In genomic region chr1:136414798-136415755, GRCm38 (mm10) we compare ENCODE assay signal across 8 mouse cellular contexts. TPM values are rescaled to one million over a fixed set of nuclear protein-coding genes. Genes with fewer than 3 reads are reported as not detected.
DNase-seq lines count a peak whose midpoint lies in the region; ATAC-seq and TF ChIP-seq lines count a peak whose summit lies in the region.

Ddx59 (plus strand) TSS chr1:136415271.

- peak within 1 kb of the TSS; percentile 99 for H3K27ac ChIP-seq in bone marrow, adult 2 months (ENCODE audit: control insufficient read depth, insufficient read depth, low read depth, low read length, poor library complexity)
- peak within 1 kb of the TSS; percentile 100 for H3K27ac ChIP-seq in embryonic facial prominence, embryonic 15.5 days (replicated peaks)
- peak within 1 kb of the TSS; percentile 99 for H3K27ac ChIP-seq in heart, embryonic 10.5 days
- peak within 1 kb of the TSS; percentile 98 for H3K27ac ChIP-seq in kidney, embryonic 15.5 days

- under 1% methylated on average over 78 of the region's 78 CpGs for WGBS in bone marrow, adult 2 months
- WGBS in embryonic facial prominence, embryonic 15.5 days = 2% methylated on average over 78 of the region's 78 CpGs
- 3% methylated on average over 78 of the region's 78 CpGs for WGBS in heart, embryonic 10.5 days
- 3% methylated on average over 78 of the region's 78 CpGs for WGBS in kidney, embryonic 15.5 days

- peak within 1 kb of the TSS; percentile 89 for H3K4me3 ChIP-seq in bone marrow, adult 2 months (replicated peaks; ENCODE audit: control insufficient read depth, low read depth, low read length)
- peak within 1 kb of the TSS; percentile 84 for H3K4me3 ChIP-seq in embryonic facial prominence, embryonic 15.5 days (replicated peaks)
- peak within 1 kb of the TSS; percentile 81 for H3K4me3 ChIP-seq in heart, embryonic 10.5 days
- peak within 1 kb of the TSS; percentile 68 for H3K4me3 ChIP-seq in kidney, embryonic 15.5 days (replicated peaks)

- H3K36me3 ChIP-seq in embryonic facial prominence, embryonic 15.5 days = no peaks in the 10 kb centered on the region
- peaks cover 9% of the 10 kb centered on the region for H3K36me3 ChIP-seq in heart, embryonic 10.5 days
- peaks cover 6% of the 10 kb centered on the region; the same call in 1 of the 2 replicates for H3K36me3 ChIP-seq in kidney, embryonic 15.5 days

- peak; percentile 68; the same call in 1 of the 2 replicates for TF ChIP-seq POLR2A in bone marrow, adult 2 months (IDR thresholded peaks at IDR 0.05; ENCODE audit: borderline replicate concordance, control insufficient read depth, low read depth, low read length)

- DNase-seq in 416B (ENCODE audit: low read depth) (peak; percentile 92), liver (peak; percentile 96)
- DNase-seq in heart, embryonic 10.5 days (ENCODE audit: low spot score) = peak; percentile 96
- peak; percentile 97 to 99 for DNase-seq in spleen, postnatal 4 days (ENCODE audit: low spot score in 2 of 2)

- H3K27me3 ChIP-seq in embryonic facial prominence, embryonic 15.5 days = no peaks in the 10 kb centered on the region
- H3K27me3 ChIP-seq in heart, embryonic 10.5 days (ENCODE audit: insufficient read depth, poor library complexity, severe bottlenecking) = no peaks in the 10 kb centered on the region
- no peaks in the 10 kb centered on the region for H3K27me3 ChIP-seq in kidney, embryonic 15.5 days

- peak within 1 kb of the TSS; percentile 52 for H3K4me2 ChIP-seq in embryonic facial prominence, embryonic 15.5 days (replicated peaks)
- H3K4me2 ChIP-seq in kidney, embryonic 15.5 days = peak within 1 kb of the TSS; percentile 58

- peaks cover 3% of the 10 kb centered on the region for H3K4me1 ChIP-seq in bone marrow, adult 2 months (ENCODE audit: control insufficient read depth, insufficient read depth, low read length)
- H3K4me1 ChIP-seq in embryonic facial prominence, embryonic 15.5 days = peaks cover 12% of the 10 kb centered on the region
- peaks cover 10% of the 10 kb centered on the region; the same call in 1 of the 2 replicates for H3K4me1 ChIP-seq in heart, embryonic 10.5 days
- 0 out of 2 replicates have a peak, but pooled peaks cover 2% of the 10 kb centered on the region for H3K4me1 ChIP-seq in kidney, embryonic 15.5 days

- peak within 1 kb of the TSS; percentile 85 for H3K9ac ChIP-seq in embryonic facial prominence, embryonic 15.5 days
- peak within 1 kb of the TSS; percentile 80 for H3K9ac ChIP-seq in kidney, embryonic 15.5 days

- H3K9me3 ChIP-seq in embryonic facial prominence, embryonic 15.5 days (replicated peaks) = no peaks in the 10 kb centered on the region
- no peaks in the 10 kb centered on the region for H3K9me3 ChIP-seq in heart, embryonic 10.5 days
- H3K9me3 ChIP-seq in kidney, embryonic 15.5 days (replicated peaks) = no peaks in the 10 kb centered on the region

- ATAC-seq in embryonic facial prominence, embryonic 15.5 days (ENCODE audit: insufficient number of reproducible peaks, low FRiP score, low TSS enrichment, low read depth) = peak; percentile 99
- ATAC-seq in kidney, embryonic 15.5 days (replicated peaks; ENCODE audit: low FRiP score) = peak; percentile 99
- ATAC-seq in monocyte, adult 5-6 weeks (replicated peaks; ENCODE audit: insufficient number of reproducible peaks, low FRiP score, low TSS enrichment, poor library complexity, severe bottlenecking) = peak; percentile 85

- TF ChIP-seq CTCF in bone marrow, adult 2 months (IDR thresholded peaks at IDR 0.05; ENCODE audit: control insufficient read depth, insufficient read depth, low read length) = no peak

RNA-seq across cellular contexts. Expression of gene Ddx59, which starts in this region (rescaled TPM):
- 2.8 and 3.9 TPM in 2 replicates for polyA plus RNA-seq in bone marrow, adult 2 months (2011; ENCODE audit: insufficient read depth, insufficient read length, low replicate concordance, missing spikeins)
- polyA plus RNA-seq in embryonic facial prominence, embryonic 15.5 days (2015; fragmentation: Nextera tagmentation; extraction: Ambion mirVana) = 19.7 and 20.3 TPM in 2 replicates
- polyA plus RNA-seq in heart, embryonic 10.5 days (2016; fragmentation: Nextera tagmentation; extraction: Ambion mirVana) = 14.6 TPM in 2 replicates
- 15.7 and 16.0 TPM in 2 replicates for polyA plus RNA-seq in kidney, embryonic 15.5 days (2015; fragmentation: Nextera tagmentation; extraction: Ambion mirVana)
- 12.1 to 24.9 TPM (median 14.9 TPM) in 3 replicates for total RNA-seq in monocyte, adult 5-6 weeks (2017)

Comparison
In these comparisons a context has a peak if more than half of its experiments do, and no peak if none do; other contexts are left out.
1. Peak in every context shown above with its lines: DNase-seq, ATAC-seq, H3K4me3 ChIP-seq and H3K27ac ChIP-seq.